Mouse (Mus musculus) megakaryocyte, embryonic 14.5 days (primary cell): ENCODE measurements around the gene Ahr. TPM values are rescaled to one million over a fixed set of nuclear protein-coding genes. Genes with fewer than 3 reads are reported as not detected.

Experiments used
- H3K27me3 ChIP-seq: replicated peaks from 2 replicates; pipeline ENCODE3; 2012; ENCODE audit warnings: inconsistent platforms
- H3K36me3 ChIP-seq: replicated peaks from 2 replicates; pipeline ENCODE3; 2012; ENCODE audit warnings: low read length, inconsistent platforms, mixed read lengths
- H3K4me1 ChIP-seq: 2 replicates; pipeline ENCODE4 v1.6.1; 2012; ENCODE audit warnings: inconsistent platforms
- H3K4me3 ChIP-seq: replicated peaks from 2 replicates; pipeline ENCODE3; 2012; ENCODE audit warnings: moderate library complexity, mild to moderate bottlenecking, inconsistent platforms
- H3K9me3 ChIP-seq: 2 replicates; pipeline ENCODE4 v1.6.1; 2012; ENCODE audit warnings: inconsistent platforms
- FLI1 ChIP-seq: IDR thresholded peaks from 2 replicates; pipeline ENCODE4 v1.6.1; 2012; ENCODE audit warnings: low read length, inconsistent platforms, mixed read lengths
- GATA1 ChIP-seq: IDR thresholded peaks from 3 replicates; pipeline ENCODE4 v1.6.1; 2012; ENCODE audit warnings: mixed read lengths, low read length, inconsistent platforms, borderline replicate concordance
- polyA plus RNA-seq: library from polyadenylated mRNA; stranded (reverse); fragments of >175 nt; gene quantifications from 2 replicates; pipeline ENCODE4 v1.2.3, GENCODE M21; 2012; ENCODE audit warnings: low replicate concordance; ENCODE audit not compliant: insufficient read depth

Gene Ahr
- polyA plus RNA-seq, 1 experiment: 0.43 TPM

DNA sequence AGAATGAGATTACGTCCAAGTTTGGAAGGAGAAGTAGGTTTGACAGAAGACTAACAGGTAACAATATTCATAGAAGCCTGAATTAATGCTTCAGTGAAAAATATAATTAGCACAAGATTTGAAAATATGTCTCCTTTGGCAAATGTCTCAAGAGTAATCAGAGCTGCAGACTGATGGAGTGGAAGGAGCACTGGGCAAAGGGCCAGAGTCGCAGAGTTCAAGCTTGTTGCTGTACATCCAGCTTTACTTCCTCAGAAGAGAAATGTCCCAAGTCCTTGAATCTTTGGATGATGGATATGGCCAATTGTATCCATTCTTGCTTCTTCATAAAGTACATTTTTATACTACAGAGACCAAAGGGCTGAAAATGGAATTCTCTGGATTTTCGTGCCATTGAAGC, 8.0 kb upstream of the Ahr start:
- H3K4me1 ChIP-seq: peaks cover 12% of the 10 kb centered on the region
- no peaks in the 10 kb centered on the region for H3K27me3 ChIP-seq
- no peak for TF ChIP-seq FLI1
- no peak for TF ChIP-seq GATA1
- no peaks in the 10 kb centered on the region for H3K9me3 ChIP-seq
- H3K4me3 ChIP-seq: no peak overlapping the region
- no peaks in the 10 kb centered on the region for H3K36me3 ChIP-seq

DNA sequence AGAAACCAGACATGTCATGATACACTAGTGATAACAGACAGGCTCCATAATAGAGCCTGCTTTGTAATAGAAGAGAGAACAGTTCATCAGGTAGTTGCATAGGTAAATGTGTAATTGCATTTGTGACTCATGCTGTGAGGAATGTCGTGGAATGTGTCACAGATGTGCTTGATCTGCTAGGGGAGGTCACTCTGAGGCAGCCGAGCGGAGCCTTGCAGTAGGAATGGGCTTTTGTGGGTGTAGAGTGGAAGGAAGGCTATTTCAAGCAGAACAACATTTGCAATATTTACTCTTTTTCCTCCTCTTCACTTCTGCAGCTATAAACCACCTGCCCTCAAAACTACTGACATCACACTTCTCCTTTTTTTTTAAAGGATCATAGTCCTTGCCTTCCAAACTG, 4.0 kb upstream of the Ahr start:
- H3K4me3 ChIP-seq: no peak overlapping the region
- H3K4me1 ChIP-seq: peaks cover 21% of the 10 kb centered on the region
- TF ChIP-seq FLI1 (no peak), GATA1 (no peak)
- no peaks in the 10 kb centered on the region for H3K9me3 ChIP-seq
- H3K36me3 ChIP-seq: no peaks in the 10 kb centered on the region
- no peaks in the 10 kb centered on the region for H3K27me3 ChIP-seq

DNA sequence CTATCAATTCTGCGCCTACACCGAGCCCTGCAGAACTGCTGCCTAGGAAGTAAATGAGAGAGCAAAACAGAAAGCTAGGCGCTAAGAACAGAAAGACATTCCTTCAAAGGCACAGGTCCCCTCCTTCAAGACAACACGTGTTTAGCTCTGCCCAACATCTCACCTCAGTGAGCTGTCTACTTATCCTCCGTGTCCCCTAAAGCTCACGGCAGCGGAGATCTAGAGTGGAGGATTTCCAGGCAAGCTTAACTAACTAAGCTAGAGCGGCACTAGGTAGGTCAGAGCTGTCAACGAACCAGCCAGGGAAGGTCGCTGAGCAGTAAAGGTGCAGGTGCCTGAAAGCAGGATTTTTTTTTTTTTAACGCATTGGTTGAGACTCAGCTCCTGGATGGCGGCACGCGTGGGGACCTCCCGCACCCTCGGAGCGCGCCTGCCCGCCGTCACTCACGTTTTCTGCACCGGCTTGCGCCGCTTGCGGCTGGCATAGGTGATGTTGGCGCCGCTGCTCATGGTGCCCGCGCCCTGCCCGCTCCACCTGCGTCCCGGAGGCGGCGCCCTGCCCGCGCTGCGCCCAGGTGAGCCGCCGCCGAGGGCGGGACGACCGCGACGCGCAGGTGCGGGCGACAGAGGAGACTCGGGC, 604 bp downstream of the Ahr start:
- TF ChIP-seq FLI1 (no peak), GATA1 (no peak)
- Histone ChIP-seq H3K4me1 (peaks cover 22% of the 10 kb centered on the region), H3K9me3 (no peaks in the 10 kb centered on the region), H3K36me3 (no peaks in the 10 kb centered on the region), H3K4me3 (peak overlapping the region; percentile 97), H3K27me3 (no peaks in the 10 kb centered on the region)

DNA sequence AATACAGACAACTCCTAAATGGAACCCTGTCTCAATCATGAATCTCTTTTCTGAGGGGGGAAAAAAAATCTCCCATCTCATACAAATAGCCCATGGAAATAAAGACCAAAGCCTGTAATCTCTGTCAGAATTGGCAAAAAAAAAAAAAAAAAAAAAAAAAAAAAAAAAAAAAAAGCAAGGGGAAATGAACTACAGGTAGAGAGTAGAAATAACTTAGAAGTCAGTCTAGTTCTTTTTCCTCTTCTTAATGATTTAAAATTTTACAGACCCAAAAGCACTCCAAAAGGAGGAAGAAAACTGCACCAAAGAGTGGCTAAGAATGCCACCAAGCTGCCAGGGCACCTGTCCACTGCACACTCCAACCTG, 1.1 kb downstream of the Ahr start:
- peaks cover 17% of the 10 kb centered on the region for H3K4me1 ChIP-seq
- H3K27me3 ChIP-seq: no peaks in the 10 kb centered on the region
- H3K36me3 ChIP-seq: no peaks in the 10 kb centered on the region
- H3K4me3 ChIP-seq: peak overlapping the region; percentile 97
- TF ChIP-seq GATA1: no peak
- TF ChIP-seq FLI1: no peak
- no peaks in the 10 kb centered on the region for H3K9me3 ChIP-seq

DNA sequence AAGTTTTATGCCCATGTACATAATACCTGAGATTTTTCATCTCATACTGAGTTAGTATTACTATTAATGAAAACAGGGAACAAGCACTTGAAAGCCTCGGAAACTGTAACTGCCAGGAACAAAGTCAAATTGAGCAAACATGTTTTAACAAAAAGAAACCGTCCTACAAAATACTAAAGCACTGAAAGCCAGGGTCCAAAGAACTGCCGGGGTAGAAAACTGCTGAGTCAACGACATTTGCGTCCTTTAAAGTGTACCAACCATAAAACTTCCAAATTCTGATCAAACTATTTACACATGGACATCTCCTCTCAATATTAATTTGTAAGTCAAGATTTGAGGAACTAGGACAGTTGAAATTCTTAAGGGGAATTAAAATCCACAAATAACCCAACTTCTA, 1.7 kb downstream of the Ahr start:
- TF ChIP-seq GATA1 (no peak), FLI1 (no peak)
- Histone ChIP-seq H3K4me1 (peaks cover 17% of the 10 kb centered on the region; the same call in 1 of the 2 replicates), H3K9me3 (no peaks in the 10 kb centered on the region), H3K4me3 (no peak overlapping the region), H3K36me3 (no peaks in the 10 kb centered on the region), H3K27me3 (no peaks in the 10 kb centered on the region)

DNA sequence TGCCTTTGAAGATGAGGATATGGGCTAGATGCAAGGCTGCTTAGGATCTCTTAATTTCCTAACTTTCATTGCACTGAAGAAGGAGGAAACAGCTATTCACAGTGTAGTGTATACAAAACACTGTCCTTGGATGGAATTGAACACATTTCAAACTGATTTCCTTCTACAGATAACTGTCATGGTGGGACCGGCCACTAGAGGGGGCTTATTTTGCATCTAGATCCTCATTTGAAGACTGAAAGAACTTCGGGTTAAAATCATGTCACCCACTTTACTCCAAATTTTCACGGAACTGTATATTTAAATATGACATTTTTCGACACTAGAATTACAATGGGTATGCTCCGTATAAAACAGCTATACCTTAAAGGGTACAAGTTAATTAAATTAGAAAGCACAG, 2.7 kb downstream of the Ahr start:
- TF ChIP-seq GATA1: no peak
- TF ChIP-seq FLI1: no peak
- H3K27me3 ChIP-seq: no peaks in the 10 kb centered on the region
- peaks cover 23% of the 10 kb centered on the region for H3K4me1 ChIP-seq
- no peak overlapping the region for H3K4me3 ChIP-seq
- H3K36me3 ChIP-seq: no peaks in the 10 kb centered on the region
- H3K9me3 ChIP-seq: no peaks in the 10 kb centered on the region

DNA sequence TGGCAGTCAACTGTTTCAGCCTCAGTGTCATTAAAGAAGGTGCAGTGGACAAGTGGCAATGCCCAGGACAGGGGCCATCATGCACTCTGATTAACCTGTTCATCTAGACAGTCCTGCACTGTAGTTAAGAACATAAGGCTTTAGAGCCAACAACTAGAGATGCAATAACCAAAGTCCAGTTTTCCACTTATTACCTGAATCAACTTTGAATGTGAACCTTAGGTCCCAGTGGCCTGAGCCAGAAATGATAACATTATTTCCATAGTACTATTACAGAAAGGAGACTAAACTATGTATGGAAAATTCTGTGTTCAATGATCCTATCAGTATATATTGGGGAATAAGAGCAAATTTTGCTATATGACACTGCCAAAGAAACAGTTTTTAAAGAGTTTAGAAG, 4.3 kb downstream of the Ahr start:
- no peaks in the 10 kb centered on the region for H3K9me3 ChIP-seq
- no peaks in the 10 kb centered on the region for H3K27me3 ChIP-seq
- H3K4me3 ChIP-seq: no peak overlapping the region
- peaks cover 5% of the 10 kb centered on the region for H3K36me3 ChIP-seq
- no peak for TF ChIP-seq GATA1
- no peak for TF ChIP-seq FLI1
- peaks cover 23% of the 10 kb centered on the region for H3K4me1 ChIP-seq

DNA sequence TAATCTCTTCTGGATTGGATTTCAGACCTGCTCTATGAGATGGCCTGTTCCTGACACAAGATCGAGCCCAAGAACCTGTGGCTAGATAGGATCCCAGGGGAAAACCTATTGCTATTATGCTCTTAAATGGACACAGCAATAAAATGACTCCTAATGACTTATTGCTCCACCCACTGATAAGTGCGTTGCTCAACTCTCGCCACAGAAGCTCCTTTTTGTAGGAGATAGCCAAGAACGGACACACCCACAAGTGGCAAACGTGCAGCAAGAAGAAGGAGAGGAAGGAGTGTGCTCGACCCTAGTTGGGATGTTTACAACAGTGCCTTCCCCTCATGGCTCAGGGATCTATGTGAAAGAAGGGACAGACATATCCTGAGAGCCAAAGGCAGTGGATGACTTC, 7.4 kb downstream of the Ahr start:
- H3K27me3 ChIP-seq: no peaks in the 10 kb centered on the region
- H3K4me1 ChIP-seq: peaks cover 12% of the 10 kb centered on the region
- H3K9me3 ChIP-seq: no peaks in the 10 kb centered on the region
- H3K4me3 ChIP-seq: no peak overlapping the region
- TF ChIP-seq FLI1 (no peak), GATA1 (no peak)
- H3K36me3 ChIP-seq: peaks cover 31% of the 10 kb centered on the region

DNA sequence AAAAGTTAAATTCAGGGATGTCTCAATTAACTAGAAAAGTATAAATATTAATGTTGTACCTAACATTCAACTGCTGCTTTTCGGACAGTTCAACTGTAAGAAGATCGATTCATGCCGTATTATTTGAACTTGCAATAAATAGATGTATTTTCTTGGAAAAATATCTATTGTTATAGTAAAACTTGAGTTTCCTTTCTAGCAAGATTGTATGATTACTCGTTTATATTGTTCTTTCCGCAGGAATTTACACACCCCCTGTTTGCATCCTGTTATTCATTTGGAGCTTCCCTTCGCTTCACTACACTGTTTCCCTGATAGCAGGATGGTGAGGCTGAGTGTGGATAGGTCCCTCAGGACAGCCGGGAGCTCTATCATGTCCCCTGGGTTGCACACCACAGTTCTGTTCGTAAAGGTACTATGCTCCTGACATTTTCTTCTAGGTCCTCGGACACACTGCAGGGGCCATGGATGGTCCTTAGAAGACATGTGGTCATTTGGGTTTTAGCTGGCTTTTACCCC, 12.2 kb downstream of the Ahr start:
- no peak for TF ChIP-seq FLI1
- TF ChIP-seq GATA1: no peak
- Histone ChIP-seq H3K4me1 (peaks cover 4% of the 10 kb centered on the region), H3K36me3 (peaks cover 38% of the 10 kb centered on the region), H3K4me3 (no peak overlapping the region), H3K27me3 (no peaks in the 10 kb centered on the region), H3K9me3 (no peaks in the 10 kb centered on the region)

DNA sequence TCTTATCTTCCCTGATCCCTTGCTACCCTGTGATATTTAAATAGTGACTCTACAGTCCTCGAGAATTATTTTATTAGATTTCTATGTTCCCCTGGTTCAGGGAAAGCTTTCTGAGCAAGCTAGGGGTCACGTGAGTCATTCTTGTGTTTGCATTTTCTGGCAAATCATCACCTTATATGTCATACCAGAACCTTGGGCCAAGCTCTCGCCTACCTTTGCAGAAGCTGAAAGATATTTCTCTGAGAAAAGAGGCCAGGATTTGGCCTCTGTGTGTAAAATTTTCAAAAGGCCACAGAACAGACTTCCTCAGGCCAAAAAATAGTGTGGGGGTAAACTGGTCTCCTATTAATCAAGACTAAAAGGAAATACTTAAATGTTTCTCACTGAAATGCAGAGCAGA, 19.2 kb downstream of the Ahr start:
- Histone ChIP-seq H3K4me3 (no peak overlapping the region), H3K27me3 (no peaks in the 10 kb centered on the region), H3K36me3 (peaks cover 19% of the 10 kb centered on the region), H3K4me1 (peaks cover 16% of the 10 kb centered on the region), H3K9me3 (no peaks in the 10 kb centered on the region)
- TF ChIP-seq GATA1: no peak

DNA sequence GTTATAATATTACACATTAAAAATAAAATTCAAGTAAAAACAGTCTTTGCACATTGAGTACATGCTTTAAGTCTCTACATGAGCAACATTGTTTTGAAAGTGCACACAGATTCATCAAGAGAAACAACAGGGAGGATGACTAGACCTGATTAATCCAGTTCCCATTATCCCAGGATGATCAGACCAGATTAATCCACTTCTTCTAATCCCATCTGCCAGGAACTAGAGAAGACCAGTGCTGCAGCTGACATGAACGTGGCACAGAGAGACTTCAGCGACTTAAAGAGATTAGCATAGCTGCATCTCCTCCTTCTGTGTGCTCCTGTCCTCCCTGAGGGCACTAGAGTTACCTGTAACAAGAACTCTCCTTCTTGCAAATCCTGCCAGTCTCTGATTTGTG, 20.2 kb downstream of the Ahr start:
- no peaks in the 10 kb centered on the region for H3K27me3 ChIP-seq
- TF ChIP-seq GATA1 (no peak), FLI1 (no peak)
- no peak overlapping the region for H3K4me3 ChIP-seq
- no peaks in the 10 kb centered on the region for H3K9me3 ChIP-seq
- peaks cover 16% of the 10 kb centered on the region for H3K4me1 ChIP-seq
- peaks cover 22% of the 10 kb centered on the region for H3K36me3 ChIP-seq
